Mouse (Mus musculus): ENCODE measurements around the gene Rnpepl1. TPM values are rescaled to one million over a fixed set of nuclear protein-coding genes. Genes with fewer than 3 reads are reported as not detected.

Gene Rnpepl1
- 32.6 and 37.9 TPM in 2 replicates for polyA plus RNA-seq (2015; fragmentation: Nextera tagmentation; extraction: Ambion mirVana)

GRCm38 (mm10) chr1:92910239-92910885 is at the start of gene Rnpepl1:
Rnpepl1 (plus strand) TSS chr1:92910783.
- H3K27ac ChIP-seq = peak within 1 kb of the TSS; percentile 90
- no peaks in the 10 kb centered on the region for H3K27me3 ChIP-seq
- peaks cover 43% of the 10 kb centered on the region for H3K4me1 ChIP-seq
- peak within 1 kb of the TSS; percentile 83 for H3K4me3 ChIP-seq (replicated peaks)
- H3K36me3 ChIP-seq = peaks cover 17% of the 10 kb centered on the region
- H3K4me2 ChIP-seq = peak within 1 kb of the TSS; percentile 91
- peak; percentile 68 for ATAC-seq (replicated peaks; ENCODE audit: low FRiP score)
- peak within 1 kb of the TSS; percentile 88 for H3K9ac ChIP-seq
- under 1% methylated on average over 45 of the region's 57 CpGs for WGBS
- no peaks in the 10 kb centered on the region for H3K9me3 ChIP-seq (replicated peaks)

GRCm38 (mm10) chr1:92861503-92861902 is 49.1 kb upstream of the Rnpepl1 start:
- Histone ChIP-seq H3K9me3 (replicated peaks) (no peaks in the 10 kb centered on the region), H3K4me2 (no peak overlapping the region), H3K27ac (no peak overlapping the region), H3K4me1 (peaks cover 5% of the 10 kb centered on the region; the same call in 1 of the 2 replicates), H3K9ac (no peak overlapping the region), H3K4me3 (replicated peaks) (no peak overlapping the region), H3K36me3 (peaks cover 40% of the 10 kb centered on the region), H3K27me3 (no peaks in the 10 kb centered on the region)
- ATAC-seq (replicated peaks; ENCODE audit: low FRiP score) = no peak
- 77% methylated on average over 6 of the region's 6 CpGs for WGBS

GRCm38 (mm10) chr1:92863268-92863667 is 47.3 kb upstream of the Rnpepl1 start:
- peaks cover 22% of the 10 kb centered on the region for H3K36me3 ChIP-seq
- 88% methylated on average over 4 of the region's 4 CpGs for WGBS

GRCm38 (mm10) chr1:92866170-92866569 is 44.4 kb upstream of the Rnpepl1 start:
- Histone ChIP-seq H3K27ac (0 out of 2 replicates have a peak overlapping the region, but pooled peaks have one; percentile 9), H3K4me1 (peaks cover 6% of the 10 kb centered on the region; the same call in 1 of the 2 replicates), H3K9ac (no peak overlapping the region), H3K9me3 (replicated peaks) (no peaks in the 10 kb centered on the region), H3K4me2 (no peak overlapping the region), H3K36me3 (no peaks in the 10 kb centered on the region), H3K4me3 (replicated peaks) (no peak overlapping the region), H3K27me3 (no peaks in the 10 kb centered on the region)
- no peak for ATAC-seq (replicated peaks; ENCODE audit: low FRiP score)
- WGBS = 73% methylated on average over 2 of the region's 2 CpGs

More at GRCm38 (mm10) chr1:92863268-92863667, 47.3 kb upstream of the Rnpepl1 start:
- Histone ChIP-seq H3K9ac (no peak overlapping the region), H3K4me1 (peaks cover 6% of the 10 kb centered on the region; the same call in 1 of the 2 replicates), H3K9me3 (replicated peaks) (no peaks in the 10 kb centered on the region), H3K27ac (no peak overlapping the region), H3K4me2 (no peak overlapping the region), H3K27me3 (no peaks in the 10 kb centered on the region), H3K4me3 (replicated peaks) (no peak overlapping the region)
- no peak for ATAC-seq (replicated peaks; ENCODE audit: low FRiP score)

- 75% methylated on average over 2 of the region's 2 CpGs for WGBS
- Histone ChIP-seq H3K27ac (no peak overlapping the region), H3K4me2 (no peak overlapping the region), H3K9me3 (replicated peaks) (no peaks in the 10 kb centered on the region), H3K4me1 (peaks cover 6% of the 10 kb centered on the region; the same call in 1 of the 2 replicates), H3K9ac (no peak overlapping the region), H3K27me3 (peaks cover 3% of the 10 kb centered on the region; the same call in 1 of the 2 replicates), H3K36me3 (no peaks in the 10 kb centered on the region), H3K4me3 (replicated peaks) (no peak overlapping the region)
- no peak for ATAC-seq (replicated peaks; ENCODE audit: low FRiP score)
Measured at GRCm38 (mm10) chr1:92869985-92870384, 40.6 kb upstream of the Rnpepl1 start.

- Histone ChIP-seq H3K9ac (no peak overlapping the region), H3K4me1 (peaks cover 18% of the 10 kb centered on the region), H3K27ac (no peak overlapping the region), H3K27me3 (peaks cover 3% of the 10 kb centered on the region; the same call in 1 of the 2 replicates), H3K4me2 (no peak overlapping the region), H3K9me3 (replicated peaks) (no peaks in the 10 kb centered on the region), H3K36me3 (no peaks in the 10 kb centered on the region), H3K4me3 (replicated peaks) (no peak overlapping the region)
- 72% methylated on average over 7 of the region's 7 CpGs for WGBS
- no peak for ATAC-seq (replicated peaks; ENCODE audit: low FRiP score)
Measured at GRCm38 (mm10) chr1:92872666-92873065, 37.9 kb upstream of the Rnpepl1 start.

GRCm38 (mm10) chr1:92874011-92874410 is 36.6 kb upstream of the Rnpepl1 start:
- H3K4me1 ChIP-seq = peaks cover 27% of the 10 kb centered on the region
- H3K4me2 ChIP-seq = no peak overlapping the region
- H3K9ac ChIP-seq = no peak overlapping the region
- H3K4me3 ChIP-seq (replicated peaks) = no peak overlapping the region
- no peak; the same call in 1 of the 2 replicates for ATAC-seq (replicated peaks; ENCODE audit: low FRiP score)
- peaks cover 3% of the 10 kb centered on the region; the same call in 1 of the 2 replicates for H3K27me3 ChIP-seq
- no peak overlapping the region for H3K27ac ChIP-seq
- no peaks in the 10 kb centered on the region for H3K9me3 ChIP-seq (replicated peaks)
- 76% methylated on average over 3 of the region's 3 CpGs for WGBS
- H3K36me3 ChIP-seq = no peaks in the 10 kb centered on the region

- Histone ChIP-seq H3K9ac (no peak overlapping the region), H3K27me3 (peaks cover 3% of the 10 kb centered on the region; the same call in 1 of the 2 replicates), H3K9me3 (replicated peaks) (no peaks in the 10 kb centered on the region), H3K27ac (no peak overlapping the region), H3K36me3 (no peaks in the 10 kb centered on the region), H3K4me2 (no peak overlapping the region), H3K4me1 (peaks cover 27% of the 10 kb centered on the region), H3K4me3 (replicated peaks) (no peak overlapping the region)
- WGBS = 80% methylated on average over 8 of the region's 8 CpGs
- ATAC-seq (replicated peaks; ENCODE audit: low FRiP score) = no peak
Measured at GRCm38 (mm10) chr1:92875360-92876111, 35.0 kb upstream of the Rnpepl1 start.

GRCm38 (mm10) chr1:92877431-92877978 is 33.1 kb upstream of the Rnpepl1 start:
- Histone ChIP-seq H3K4me3 (replicated peaks) (no peak overlapping the region), H3K4me1 (peaks cover 27% of the 10 kb centered on the region), H3K9me3 (replicated peaks) (no peaks in the 10 kb centered on the region), H3K27me3 (no peaks in the 10 kb centered on the region), H3K36me3 (no peaks in the 10 kb centered on the region), H3K9ac (no peak overlapping the region), H3K27ac (peak overlapping the region; percentile 54), H3K4me2 (no peak overlapping the region)
- ATAC-seq (replicated peaks; ENCODE audit: low FRiP score) = peak; percentile 34
- WGBS = 41% methylated on average over 12 of the region's 12 CpGs

GRCm38 (mm10) chr1:92878066-92878741 is 32.4 kb upstream of the Rnpepl1 start:
- WGBS = 50% methylated on average over 13 of the region's 13 CpGs
- no peaks in the 10 kb centered on the region for H3K9me3 ChIP-seq (replicated peaks)
- H3K27me3 ChIP-seq = no peaks in the 10 kb centered on the region
- H3K27ac ChIP-seq = peak overlapping the region; percentile 68
- H3K4me2 ChIP-seq = no peak overlapping the region
- no peak overlapping the region for H3K9ac ChIP-seq
- H3K4me3 ChIP-seq (replicated peaks) = no peak overlapping the region
- H3K36me3 ChIP-seq = no peaks in the 10 kb centered on the region
- H3K4me1 ChIP-seq = peaks cover 27% of the 10 kb centered on the region
- peak; percentile 61 for ATAC-seq (replicated peaks; ENCODE audit: low FRiP score)

GRCm38 (mm10) chr1:92879266-92879665 is 31.3 kb upstream of the Rnpepl1 start:
- ATAC-seq (replicated peaks; ENCODE audit: low FRiP score) = no peak
- Histone ChIP-seq H3K36me3 (no peaks in the 10 kb centered on the region), H3K4me1 (peaks cover 27% of the 10 kb centered on the region), H3K9ac (no peak overlapping the region), H3K27me3 (no peaks in the 10 kb centered on the region), H3K4me3 (replicated peaks) (no peak overlapping the region), H3K9me3 (replicated peaks) (no peaks in the 10 kb centered on the region), H3K4me2 (no peak overlapping the region), H3K27ac (no peak overlapping the region)
- 87% methylated on average over 12 of the region's 12 CpGs for WGBS

Measured in kidney, embryonic 15.5 days (tissue).